Mouse (Mus musculus): Measurements from ENCODE around the gene Kcna10. TPM values are rescaled to one million over a fixed set of nuclear protein-coding genes. Genes with fewer than 3 reads are reported as not detected.

Gene Kcna10
- polyA plus RNA-seq, 1 experiment from 2014 or later: not detected

DNA sequence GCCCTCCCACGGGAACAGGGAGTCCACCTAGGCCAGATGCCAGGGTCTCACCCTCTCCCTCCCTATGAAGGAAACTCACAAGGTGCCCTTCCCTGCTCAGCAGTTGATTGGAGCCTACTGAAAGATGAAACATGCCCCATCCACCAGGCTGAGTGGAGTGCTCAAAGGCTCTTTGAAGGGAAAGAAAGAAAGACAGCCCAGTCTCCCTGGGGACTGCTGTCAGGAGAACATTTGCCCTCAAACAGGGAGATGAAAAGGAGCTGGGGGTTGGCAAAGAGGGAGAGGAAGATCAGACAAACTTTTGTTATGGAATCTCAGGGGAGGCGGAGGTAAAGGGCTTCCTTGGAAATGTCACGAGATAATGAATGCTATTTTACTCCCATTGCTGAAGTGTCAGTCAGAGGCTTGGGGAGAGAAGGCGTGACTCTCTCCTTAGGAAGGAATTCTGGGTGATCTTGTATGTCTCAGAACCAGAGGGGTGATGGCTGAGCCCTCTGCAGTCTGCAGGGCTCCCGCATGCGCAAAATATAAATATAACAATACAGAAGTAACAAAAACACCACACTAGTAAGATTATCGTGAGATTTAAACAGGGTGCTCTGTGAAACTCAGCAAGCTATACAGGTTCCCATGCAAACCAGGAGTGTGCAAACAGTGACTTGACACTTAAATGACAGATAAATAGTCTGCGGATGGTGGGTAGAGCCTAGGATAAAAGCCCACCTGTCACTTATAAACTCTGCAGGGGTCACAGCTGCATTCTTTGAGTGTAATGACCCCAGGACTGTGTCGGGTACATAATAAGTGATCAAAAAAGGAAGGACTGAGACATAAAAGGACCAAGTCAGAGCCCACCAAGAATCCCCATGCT, 18.7 kb downstream of the Kcna10 start:
- no peak for DNase-seq
- Histone ChIP-seq H3K4me2 (no peak overlapping the region), H3K9ac (no peak overlapping the region), H3K36me3 (ENCODE audit: insufficient read depth) (no peaks in the 10 kb centered on the region), H3K27me3 (ENCODE audit: insufficient read depth, low read length) (no peaks in the 10 kb centered on the region), H3K4me3 (ENCODE audit: low read depth, low read length) (no peak overlapping the region), H3K4me1 (ENCODE audit: insufficient read depth) (no peaks in the 10 kb centered on the region), H3K9me3 (ENCODE audit: low read depth, low read length) (no peaks in the 10 kb centered on the region), H3K27ac (ENCODE audit: low read depth) (no peak overlapping the region)
- no peak for ATAC-seq (ENCODE audit: insufficient read depth)
- TF ChIP-seq CTCF (IDR thresholded peaks at IDR 0.05; ENCODE audit: low read depth): no peak
- 33% methylated on average over 9 of the region's 9 CpGs for WGBS

DNA sequence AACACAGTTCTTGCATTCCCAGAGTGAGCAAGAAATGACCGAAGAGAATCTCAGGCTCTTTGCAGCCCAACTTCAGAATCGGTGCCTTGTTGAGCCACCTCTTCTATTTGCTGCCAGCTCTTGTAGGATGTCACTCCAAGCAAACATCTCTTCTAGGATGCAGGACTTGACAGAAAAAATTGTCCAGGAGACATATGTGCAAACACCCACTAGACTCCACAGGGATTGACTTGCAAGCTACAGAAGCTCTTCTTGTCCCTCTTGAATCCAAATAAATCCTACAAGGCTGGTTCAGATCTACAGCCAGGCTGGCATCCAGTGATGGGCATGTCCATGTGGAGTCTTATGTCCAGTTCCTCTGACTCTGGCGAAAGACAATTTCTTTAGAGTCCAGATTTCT, 21.6 kb downstream of the Kcna10 start:
- Histone ChIP-seq H3K36me3 (ENCODE audit: insufficient read depth) (no peaks in the 10 kb centered on the region), H3K4me1 (ENCODE audit: insufficient read depth) (no peaks in the 10 kb centered on the region), H3K27me3 (ENCODE audit: insufficient read depth, low read length) (no peaks in the 10 kb centered on the region), H3K9ac (no peak overlapping the region), H3K4me2 (no peak overlapping the region), H3K4me3 (ENCODE audit: low read depth, low read length) (no peak overlapping the region), H3K9me3 (ENCODE audit: low read depth, low read length) (no peaks in the 10 kb centered on the region), H3K27ac (ENCODE audit: low read depth) (no peak overlapping the region)
- DNase-seq (no peak), ATAC-seq (ENCODE audit: insufficient read depth) (no peak)
- 82% methylated on average over 3 of the region's 3 CpGs for WGBS
- TF ChIP-seq CTCF (IDR thresholded peaks at IDR 0.05; ENCODE audit: low read depth): no peak

- Histone ChIP-seq H3K4me2 (no peak overlapping the region), H3K9me3 (ENCODE audit: low read depth, low read length) (no peaks in the 10 kb centered on the region), H3K36me3 (ENCODE audit: insufficient read depth) (no peaks in the 10 kb centered on the region), H3K27ac (ENCODE audit: low read depth) (no peak overlapping the region), H3K4me1 (ENCODE audit: insufficient read depth) (no peaks in the 10 kb centered on the region), H3K27me3 (ENCODE audit: insufficient read depth, low read length) (no peaks in the 10 kb centered on the region), H3K4me3 (ENCODE audit: low read depth, low read length) (no peak overlapping the region), H3K9ac (no peak overlapping the region)
- no peak for DNase-seq
- no peak for TF ChIP-seq CTCF (IDR thresholded peaks at IDR 0.05; ENCODE audit: low read depth)
- no peak for ATAC-seq (ENCODE audit: insufficient read depth)
These were observed 22.3 kb downstream of the Kcna10 start for GRCm38 (mm10) chr3:107205170-107205569.

DNA sequence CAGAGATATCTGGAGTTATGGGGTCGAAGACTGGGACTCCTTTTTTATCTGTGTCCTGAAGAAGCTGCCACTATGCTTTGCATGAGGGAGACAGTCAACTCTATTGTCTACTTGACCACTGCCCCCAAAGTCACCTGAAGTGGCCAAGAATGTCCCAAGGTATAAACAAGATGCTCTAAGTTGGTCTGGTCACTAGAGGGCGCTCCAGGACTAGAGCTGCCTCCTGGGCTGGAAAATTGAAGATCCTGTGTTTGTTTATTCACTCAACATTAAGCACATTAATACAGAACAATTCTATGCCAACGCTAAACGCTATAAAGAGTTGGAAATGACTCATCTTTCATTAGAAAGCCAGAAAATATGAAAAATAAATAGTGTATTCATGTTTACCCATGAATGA, 23.1 kb downstream of the Kcna10 start:
- Histone ChIP-seq H3K9ac (no peak overlapping the region), H3K27ac (ENCODE audit: low read depth) (no peak overlapping the region), H3K4me3 (ENCODE audit: low read depth, low read length) (no peak overlapping the region), H3K36me3 (ENCODE audit: insufficient read depth) (no peaks in the 10 kb centered on the region), H3K27me3 (ENCODE audit: insufficient read depth, low read length) (no peaks in the 10 kb centered on the region), H3K4me2 (no peak overlapping the region), H3K9me3 (ENCODE audit: low read depth, low read length) (no peaks in the 10 kb centered on the region), H3K4me1 (ENCODE audit: insufficient read depth) (no peaks in the 10 kb centered on the region)
- 8% methylated on average over 4 of the region's 4 CpGs for WGBS
- DNase-seq (peak; percentile 86), ATAC-seq (ENCODE audit: insufficient read depth) (no peak)
- peak; percentile 85 for TF ChIP-seq CTCF (IDR thresholded peaks at IDR 0.05; ENCODE audit: low read depth)

DNA sequence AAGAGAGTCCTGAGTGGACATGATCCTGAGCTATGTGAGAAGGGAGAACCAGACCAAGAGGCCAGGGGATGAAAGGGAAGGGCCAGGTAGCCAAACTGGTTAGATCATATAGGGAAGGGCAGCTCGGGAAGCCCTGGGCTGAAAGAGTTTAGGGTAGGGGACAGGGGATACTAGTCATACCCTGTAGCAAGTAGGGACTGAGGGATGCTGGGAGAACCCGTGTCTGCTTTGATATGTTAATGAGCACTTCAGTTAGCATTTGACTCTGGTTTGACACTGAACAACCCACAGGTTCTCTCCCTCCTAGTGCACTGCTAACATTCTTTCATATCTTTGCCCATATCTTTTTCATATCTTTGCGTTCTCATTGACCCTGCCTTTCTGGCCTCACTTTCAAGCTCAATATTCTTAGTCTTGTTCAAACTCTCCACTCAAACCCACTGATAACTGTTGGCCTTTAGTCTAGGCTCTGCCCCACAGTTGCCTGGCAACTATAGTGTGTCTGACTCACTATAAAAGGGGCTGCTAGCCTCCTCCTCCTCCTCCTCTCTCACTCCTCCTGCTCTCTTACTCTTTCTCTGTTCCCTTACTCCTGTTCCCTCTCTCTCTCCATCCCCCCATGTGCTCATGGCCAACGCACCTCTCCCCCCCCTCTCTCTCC, 23.8 kb downstream of the Kcna10 start:
- H3K4me3 ChIP-seq (ENCODE audit: low read depth, low read length): no peak overlapping the region
- no peak overlapping the region for H3K4me2 ChIP-seq
- H3K4me1 ChIP-seq (ENCODE audit: insufficient read depth): no peaks in the 10 kb centered on the region
- no peaks in the 10 kb centered on the region for H3K27me3 ChIP-seq (ENCODE audit: insufficient read depth, low read length)
- H3K27ac ChIP-seq (ENCODE audit: low read depth): no peak overlapping the region
- no peaks in the 10 kb centered on the region for H3K9me3 ChIP-seq (ENCODE audit: low read depth, low read length)
- no peak overlapping the region for H3K9ac ChIP-seq
- H3K36me3 ChIP-seq (ENCODE audit: insufficient read depth): no peaks in the 10 kb centered on the region
- TF ChIP-seq CTCF (IDR thresholded peaks at IDR 0.05; ENCODE audit: low read depth): no peak
- WGBS: 40% methylated on average over 4 of the region's 4 CpGs
- peak; percentile 6 for DNase-seq
- peak; percentile 66 for ATAC-seq (ENCODE audit: insufficient read depth)

DNA sequence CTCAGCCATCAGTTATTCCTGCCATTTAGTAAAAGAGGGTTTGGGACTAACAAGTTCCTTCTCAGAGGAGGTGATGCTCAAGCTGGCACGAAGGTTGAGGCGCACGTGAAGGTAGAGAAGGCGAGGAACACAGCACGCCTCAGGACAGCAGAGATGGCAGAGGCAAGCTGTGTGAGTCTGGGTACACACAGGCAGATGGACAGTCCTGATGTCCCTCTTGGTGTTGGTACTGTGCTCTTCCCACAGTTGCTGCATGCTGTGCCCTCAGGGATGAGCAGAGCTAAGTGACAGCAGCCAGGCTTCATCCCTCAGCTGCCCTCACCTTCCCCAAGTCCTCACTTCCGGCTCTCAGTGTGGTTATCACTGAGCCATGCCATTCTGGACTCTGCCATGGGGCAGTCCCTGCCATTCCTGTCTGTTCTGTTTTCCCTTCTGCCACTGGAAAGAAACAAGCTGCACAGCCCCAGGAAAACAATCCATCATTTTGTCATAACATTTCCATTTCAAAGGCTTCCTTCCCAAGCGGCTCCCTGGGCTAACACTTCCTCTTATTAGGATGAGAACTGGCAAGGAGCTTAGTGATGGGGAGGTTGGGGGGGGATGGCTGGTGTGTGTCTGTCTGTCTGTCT, 24.9 kb downstream of the Kcna10 start:
- WGBS: 56% methylated on average over 7 of the region's 7 CpGs
- Histone ChIP-seq H3K9ac (no peak overlapping the region), H3K36me3 (ENCODE audit: insufficient read depth) (no peaks in the 10 kb centered on the region), H3K27me3 (ENCODE audit: insufficient read depth, low read length) (no peaks in the 10 kb centered on the region), H3K4me3 (ENCODE audit: low read depth, low read length) (no peak overlapping the region), H3K4me1 (ENCODE audit: insufficient read depth) (no peaks in the 10 kb centered on the region), H3K4me2 (no peak overlapping the region), H3K9me3 (ENCODE audit: low read depth, low read length) (no peaks in the 10 kb centered on the region), H3K27ac (ENCODE audit: low read depth) (no peak overlapping the region)
- no peak for TF ChIP-seq CTCF (IDR thresholded peaks at IDR 0.05; ENCODE audit: low read depth)
- 0 out of 2 replicates have a peak, but pooled peaks have one; percentile 18 for ATAC-seq (ENCODE audit: insufficient read depth)
- peak; percentile 52 for DNase-seq

GRCm38 (mm10) chr3:107214606-107215005, 31.8 kb downstream of the Kcna10 start:
- H3K9me3 ChIP-seq (ENCODE audit: low read depth, low read length): no peaks in the 10 kb centered on the region
- no peak for TF ChIP-seq CTCF (IDR thresholded peaks at IDR 0.05; ENCODE audit: low read depth)
- ATAC-seq (ENCODE audit: insufficient read depth) (no peak), DNase-seq (no peak)
- H3K36me3 ChIP-seq (ENCODE audit: insufficient read depth): no peaks in the 10 kb centered on the region
- H3K9ac ChIP-seq: no peak overlapping the region
- H3K4me3 ChIP-seq (ENCODE audit: low read depth, low read length): no peak overlapping the region
- no peaks in the 10 kb centered on the region for H3K4me1 ChIP-seq (ENCODE audit: insufficient read depth)
- no peak overlapping the region for H3K27ac ChIP-seq (ENCODE audit: low read depth)
- WGBS: 79% methylated on average over 5 of the region's 5 CpGs
- no peak overlapping the region for H3K4me2 ChIP-seq
- H3K27me3 ChIP-seq (ENCODE audit: insufficient read depth, low read length): no peaks in the 10 kb centered on the region

All from lung, embryonic 14.5 days (tissue).